Mouse (Mus musculus): ENCODE results near the gene Dnajc28. TPM values are rescaled to one million over a fixed set of nuclear protein-coding genes. Genes with fewer than 3 reads are reported as not detected.

Dnajc28 gene
- polyA plus RNA-seq, 1 experiment from 2014 or later: 3.8 TPM

GRCm38 (mm10) chr16:91585617-91586016 lies 33.2 kb downstream of the Dnajc28 start:
- Histone ChIP-seq H3K9me3 (no peaks in the 10 kb centered on the region), H3K4me1 (peaks cover 5% of the 10 kb centered on the region; the same call in 1 of the 2 replicates), H3K4me3 (no peak overlapping the region), H3K36me3 (peaks cover 9% of the 10 kb centered on the region; the same call in 1 of the 2 replicates), H3K4me2 (no peak overlapping the region), H3K27ac (no peak overlapping the region), H3K9ac (no peak overlapping the region), H3K27me3 (no peaks in the 10 kb centered on the region)
- ATAC-seq (ENCODE audit: insufficient number of reproducible peaks, low FRiP score, low TSS enrichment, low read depth): no peak
- 89% methylated on average over 5 of the region's 5 CpGs for WGBS

- no peaks in the 10 kb centered on the region for H3K27me3 ChIP-seq
- no peak overlapping the region for H3K4me2 ChIP-seq
- H3K9me3 ChIP-seq: no peaks in the 10 kb centered on the region
- no peak overlapping the region for H3K4me3 ChIP-seq
- 70% methylated on average over 2 of the region's 2 CpGs for WGBS
- H3K27ac ChIP-seq: no peak overlapping the region
- no peak for ATAC-seq (ENCODE audit: insufficient number of reproducible peaks, low FRiP score, low TSS enrichment, low read depth)
- no peak overlapping the region for H3K9ac ChIP-seq
- H3K36me3 ChIP-seq: peaks cover 10% of the 10 kb centered on the region; the same call in 1 of the 2 replicates
- peaks cover 2% of the 10 kb centered on the region; the same call in 1 of the 2 replicates for H3K4me1 ChIP-seq
These were observed 36.5 kb downstream of the Dnajc28 start for GRCm38 (mm10) chr16:91582307-91582706.

GRCm38 (mm10) chr16:91578980-91579720 lies 39.7 kb downstream of the Dnajc28 start:
- Histone ChIP-seq H3K9ac (no peak overlapping the region), H3K27ac (no peak overlapping the region), H3K4me1 (peaks cover 2% of the 10 kb centered on the region; the same call in 1 of the 2 replicates), H3K9me3 (no peaks in the 10 kb centered on the region), H3K27me3 (no peaks in the 10 kb centered on the region), H3K36me3 (peaks cover 18% of the 10 kb centered on the region; the same call in 1 of the 2 replicates), H3K4me2 (no peak overlapping the region), H3K4me3 (no peak overlapping the region)
- 51% methylated on average over 14 of the region's 14 CpGs for WGBS
- ATAC-seq (ENCODE audit: insufficient number of reproducible peaks, low FRiP score, low TSS enrichment, low read depth): no peak

GRCm38 (mm10) chr16:91575151-91575550 lies 43.7 kb downstream of the Dnajc28 start:
- H3K9ac ChIP-seq: no peak overlapping the region
- no peak overlapping the region for H3K4me2 ChIP-seq
- H3K4me3 ChIP-seq: no peak overlapping the region
- no peak for ATAC-seq (ENCODE audit: insufficient number of reproducible peaks, low FRiP score, low TSS enrichment, low read depth)
- no peaks in the 10 kb centered on the region for H3K9me3 ChIP-seq
- H3K4me1 ChIP-seq: peaks cover 2% of the 10 kb centered on the region; the same call in 1 of the 2 replicates
- 62% methylated on average over 13 of the region's 13 CpGs for WGBS
- no peak overlapping the region for H3K27ac ChIP-seq
- H3K36me3 ChIP-seq: peaks cover 16% of the 10 kb centered on the region; the same call in 1 of the 2 replicates
- H3K27me3 ChIP-seq: no peaks in the 10 kb centered on the region

- ATAC-seq (ENCODE audit: insufficient number of reproducible peaks, low FRiP score, low TSS enrichment, low read depth): no peak
- H3K36me3 ChIP-seq: peaks cover 6% of the 10 kb centered on the region; the same call in 1 of the 2 replicates
These were observed 47.7 kb downstream of the Dnajc28 start for GRCm38 (mm10) chr16:91571105-91571504.

GRCm38 (mm10) chr16:91568960-91569359 lies 49.9 kb downstream of the Dnajc28 start:
- H3K9ac ChIP-seq: no peak overlapping the region
- WGBS: 86% methylated on average over 10 of the region's 10 CpGs
- no peak overlapping the region for H3K4me3 ChIP-seq
- no peaks in the 10 kb centered on the region for H3K27me3 ChIP-seq
- H3K27ac ChIP-seq: no peak overlapping the region
- no peak for ATAC-seq (ENCODE audit: insufficient number of reproducible peaks, low FRiP score, low TSS enrichment, low read depth)
- H3K36me3 ChIP-seq: peaks cover 12% of the 10 kb centered on the region
- H3K4me2 ChIP-seq: no peak overlapping the region
- no peaks in the 10 kb centered on the region for H3K9me3 ChIP-seq
- no peaks in the 10 kb centered on the region for H3K4me1 ChIP-seq

More at GRCm38 (mm10) chr16:91571105-91571504, 47.7 kb downstream of the Dnajc28 start:
- Histone ChIP-seq H3K27ac (no peak overlapping the region), H3K4me1 (no peaks in the 10 kb centered on the region), H3K9ac (no peak overlapping the region), H3K4me3 (no peak overlapping the region), H3K4me2 (no peak overlapping the region), H3K9me3 (no peaks in the 10 kb centered on the region), H3K27me3 (no peaks in the 10 kb centered on the region)
- WGBS: 46% methylated on average over 3 of the region's 3 CpGs

- no peak for ATAC-seq (ENCODE audit: insufficient number of reproducible peaks, low FRiP score, low TSS enrichment, low read depth)
- Histone ChIP-seq H3K9me3 (no peaks in the 10 kb centered on the region), H3K9ac (no peak overlapping the region), H3K4me3 (no peak overlapping the region), H3K27ac (no peak overlapping the region), H3K4me1 (no peaks in the 10 kb centered on the region), H3K36me3 (peaks cover 36% of the 10 kb centered on the region), H3K27me3 (no peaks in the 10 kb centered on the region), H3K4me2 (no peak overlapping the region)
- WGBS: 77% methylated on average over 7 of the region's 7 CpGs
These were observed 52.8 kb downstream of the Dnajc28 start for GRCm38 (mm10) chr16:91566002-91566401.

GRCm38 (mm10) chr16:91565292-91565951 lies 53.4 kb downstream of the Dnajc28 start:
- Histone ChIP-seq H3K4me3 (no peak overlapping the region), H3K9me3 (no peaks in the 10 kb centered on the region), H3K4me2 (no peak overlapping the region), H3K9ac (no peak overlapping the region), H3K36me3 (peaks cover 42% of the 10 kb centered on the region), H3K4me1 (no peaks in the 10 kb centered on the region), H3K27me3 (no peaks in the 10 kb centered on the region), H3K27ac (no peak overlapping the region)
- no peak for ATAC-seq (ENCODE audit: insufficient number of reproducible peaks, low FRiP score, low TSS enrichment, low read depth)
- 74% methylated on average over 9 of the region's 9 CpGs for WGBS

GRCm38 (mm10) chr16:91564580-91565291 lies 54.1 kb downstream of the Dnajc28 start:
- Histone ChIP-seq H3K4me1 (no peaks in the 10 kb centered on the region), H3K9me3 (no peaks in the 10 kb centered on the region), H3K4me3 (no peak overlapping the region), H3K27ac (no peak overlapping the region), H3K4me2 (no peak overlapping the region), H3K27me3 (no peaks in the 10 kb centered on the region), H3K9ac (no peak overlapping the region), H3K36me3 (peaks cover 48% of the 10 kb centered on the region)
- no peak for ATAC-seq (ENCODE audit: insufficient number of reproducible peaks, low FRiP score, low TSS enrichment, low read depth)
- 62% methylated on average over 4 of the region's 4 CpGs for WGBS
